Comparison of ENCODE assay signal across 8 mouse cellular contexts in the genomic region with DNA sequence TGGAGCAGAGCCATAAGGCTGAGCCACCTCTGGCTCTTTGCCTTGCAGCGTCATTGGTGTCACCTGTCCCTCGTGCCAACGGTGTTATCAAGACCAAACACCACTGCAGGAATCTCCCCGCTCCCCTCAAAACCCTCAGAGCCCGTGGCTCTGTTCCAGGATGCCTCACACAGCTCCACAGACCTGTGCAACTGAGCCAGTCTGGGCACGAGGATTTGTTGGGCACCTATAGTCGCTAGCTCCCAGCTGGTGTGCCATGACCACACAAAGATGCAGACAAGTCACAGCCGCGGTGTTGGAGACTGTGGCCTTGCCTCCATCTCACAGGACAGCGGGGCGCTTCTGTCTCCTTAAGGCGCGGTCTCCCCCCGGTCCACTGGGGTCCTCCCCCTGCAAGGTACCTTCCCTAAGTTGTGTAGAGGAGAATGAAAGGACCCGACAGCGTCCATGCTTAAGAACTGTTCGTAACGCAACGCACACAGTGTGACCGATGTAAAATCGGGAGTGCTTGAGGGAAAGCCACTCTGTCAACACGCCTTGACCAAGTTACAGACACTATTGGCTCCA. TPM values are rescaled to one million over a fixed set of nuclear protein-coding genes. Genes with fewer than 3 reads are reported as not detected.
DNase-seq lines count a peak whose midpoint lies in the region; ATAC-seq and TF ChIP-seq lines count a peak whose summit lies in the region.

No protein-coding gene starts in this region.

- intact Hi-C loops in gastrocnemius, postnatal 14 days (cut with DNase I; ENCODE audit: low total_unique reads), result no loop called here

- H3K4me2 ChIP-seq in lung, embryonic 16.5 days (ENCODE audit: low read depth, low read length), result peak overlapping the region; percentile 95

- peaks cover 5% of the 10 kb centered on the region; the same call in 1 of the 2 replicates for H3K4me1 ChIP-seq in cerebellum, adult 2 months (ENCODE audit: control insufficient read depth, insufficient read depth, low read length)
- peaks cover 17% of the 10 kb centered on the region for H3K4me1 ChIP-seq in lung, embryonic 16.5 days (replicated peaks; ENCODE audit: control insufficient read depth, insufficient read depth, low read length)

- DNase-seq in lung, adult 18-20 months, result peak; percentile 16 to 27
- no peak for DNase-seq in lung, postnatal 25 days (ENCODE audit: low spot score)
- peak in 1 of 2 experiments; percentile 46 for DNase-seq in cerebellum, adult 2 months
- peak; percentile 19 for DNase-seq in gastrocnemius, postnatal 14 days
- peak; percentile 21 to 26 for DNase-seq in kidney, adult 8-10 months
- DNase-seq in right cerebral cortex, postnatal 14 days, result peak; percentile 20
- DNase-seq in ovary, postnatal 10 days (ENCODE audit: low spot score), result no peak

- H3K27me3 ChIP-seq in cerebellum, adult 2 months (ENCODE audit: control insufficient read depth, insufficient read depth, low read length), result no peaks in the 10 kb centered on the region
- peaks cover 9% of the 10 kb centered on the region; the same call in 1 of the 2 replicates for H3K27me3 ChIP-seq in lung, embryonic 16.5 days (ENCODE audit: control insufficient read depth, insufficient read depth, low read depth, low read length)

- H3K4me3 ChIP-seq in cerebellum, adult 2 months (replicated peaks; ENCODE audit: insufficient read depth, low read depth, low read length), result peak overlapping the region; percentile 66
- H3K4me3 ChIP-seq in lung, embryonic 16.5 days (ENCODE audit: low read length), result peak overlapping the region; percentile 86

- H3K9me3 ChIP-seq in lung, embryonic 16.5 days (ENCODE audit: control insufficient read depth, low read length), result no peaks in the 10 kb centered on the region

- no peak overlapping the region for H3K27ac ChIP-seq in cerebellum, adult 2 months (ENCODE audit: insufficient read depth, low read length)
- peak overlapping the region; percentile 62 for H3K27ac ChIP-seq in lung, embryonic 16.5 days (ENCODE audit: low read length)

- TF ChIP-seq POLR2A in cerebellum, adult 2 months (IDR thresholded peaks at IDR 0.05; ENCODE audit: borderline replicate concordance, insufficient read depth, low read length), result no peak

- no peaks in the 10 kb centered on the region for H3K36me3 ChIP-seq in lung, embryonic 16.5 days (ENCODE audit: control insufficient read depth, insufficient read depth, low read length)

- peak overlapping the region; percentile 65 for H3K9ac ChIP-seq in lung, embryonic 16.5 days (ENCODE audit: low read length)

- peak; percentile 21 for ATAC-seq in lung, embryonic 16.5 days (ENCODE audit: low read depth)

- no peak for TF ChIP-seq CTCF in cerebellum, adult 2 months (IDR thresholded peaks at IDR 0.05; ENCODE audit: borderline replicate concordance, insufficient read depth, low read depth, low read length)

- whole genome bisulfite sequencing in cerebellum, adult 2 months, result under 1% methylated on average over 22 of the region's 22 CpGs
- WGBS in lung, embryonic 16.5 days, result 3% methylated on average over 22 of the region's 22 CpGs

RNA-seq across cellular contexts. Expression of gene Asb1, which starts 0.6 kb away (rescaled TPM):
- polyA plus RNA-seq in cerebellum, adult 2 months (2012; rRNA removed), result 17.2 and 20.1 TPM in 2 replicates
- total RNA-seq in gastrocnemius, postnatal 14 days (2021), result 10 to 100 TPM; 13.8 to 14.9 TPM
- polyA plus RNA-seq in lung, embryonic 16.5 days (2015; fragmentation: Nextera tagmentation; extraction: Ambion mirVana), result 5.8 and 6.0 TPM in 2 replicates

RNA-seq across cellular contexts. Expression of gene Traf3ip1, which starts 45.3 kb away (rescaled TPM):
- 17.6 and 20.0 TPM in 2 replicates for polyA plus RNA-seq in cerebellum, adult 2 months (2012; rRNA removed)
- total RNA-seq in gastrocnemius, postnatal 14 days (2021), result 1 to 10 TPM; 3.2 to 3.3 TPM
- polyA plus RNA-seq in lung, embryonic 16.5 days (2015; fragmentation: Nextera tagmentation; extraction: Ambion mirVana), result 12.8 and 13.0 TPM in 2 replicates

Comparison
In these comparisons a context has a peak if more than half of its experiments do, and no peak if none do; other contexts are left out.
1. DNase-seq: peak in lung, adult 18-20 months (2 of 2), gastrocnemius, postnatal 14 days (single experiment), kidney, adult 8-10 months (2 of 2) and right cerebral cortex, postnatal 14 days (single experiment); none in lung, postnatal 25 days (single experiment) and ovary, postnatal 10 days (single experiment).